Mouse (Mus musculus): ENCODE data around the gene 4933402D24Rik.

The 4933402D24Rik gene

GRCm38 (mm10) chr1:63769167-63769566, at the start of gene 4933402D24Rik:
4933402D24Rik (minus strand) TSS chr1:63769267.
- no peak for DNase-seq (ENCODE audit: low read depth, low spot score)

DNA sequence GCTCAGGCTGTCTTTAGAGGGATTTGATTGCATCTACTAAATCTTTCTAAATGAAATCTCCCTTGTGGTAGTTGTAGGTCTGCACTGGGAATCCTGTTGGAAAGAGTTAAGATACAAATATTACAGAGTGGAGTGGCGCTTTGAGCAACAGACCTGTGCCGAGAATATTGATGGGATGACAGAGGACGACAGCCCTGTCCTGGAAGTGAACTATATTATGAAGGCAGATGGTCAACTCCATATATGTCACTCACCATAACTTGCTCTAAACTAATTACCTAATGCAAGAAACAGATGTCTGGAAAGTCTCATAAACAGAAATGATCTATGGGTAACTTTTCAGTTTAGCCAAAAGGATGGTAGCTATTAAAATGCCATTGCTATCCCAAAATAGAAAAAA, 39.5 kb upstream of the 4933402D24Rik start:
- no peak for DNase-seq (ENCODE audit: low read depth, low spot score)

DNA sequence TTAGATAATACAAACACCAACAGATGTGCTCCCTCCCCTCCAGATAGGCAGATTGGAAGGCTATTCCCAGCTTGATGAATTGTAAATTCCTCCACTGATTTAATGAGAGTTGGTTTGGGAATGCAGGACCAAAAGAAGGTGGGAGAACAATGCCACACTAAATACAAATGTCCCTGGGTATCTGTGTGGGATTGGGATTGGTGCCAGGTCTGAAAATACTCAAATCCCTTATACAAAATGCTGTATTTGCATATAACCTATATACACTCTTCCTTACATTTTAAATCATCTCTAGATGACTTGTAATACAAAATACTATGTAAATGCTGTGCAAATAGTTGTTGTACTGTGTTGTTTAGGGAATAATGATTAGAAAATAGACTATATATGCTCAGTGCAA, 36.0 kb upstream of the 4933402D24Rik start:
- no peak for DNase-seq (ENCODE audit: low read depth, low spot score)

DNA sequence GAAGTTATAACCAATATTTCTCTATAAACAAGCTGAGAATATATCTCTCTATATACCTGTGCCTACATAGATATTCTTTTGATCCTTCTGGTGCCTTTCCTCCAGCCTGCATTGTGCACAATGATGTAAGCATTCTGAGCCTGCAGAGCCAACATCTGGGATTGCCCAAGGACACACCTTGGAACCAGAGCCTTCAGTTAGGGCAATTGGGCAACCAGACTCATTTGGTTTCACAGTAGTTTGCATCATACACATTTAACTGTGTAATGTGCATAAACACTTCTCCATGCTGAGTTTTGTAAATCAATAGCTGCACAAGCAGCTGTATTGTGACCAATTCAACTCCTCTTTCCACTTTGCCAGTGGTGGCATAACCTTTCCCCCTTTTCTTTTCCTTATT, 25.3 kb upstream of the 4933402D24Rik start:
- DNase-seq (ENCODE audit: low read depth, low spot score) = no peak

DNA sequence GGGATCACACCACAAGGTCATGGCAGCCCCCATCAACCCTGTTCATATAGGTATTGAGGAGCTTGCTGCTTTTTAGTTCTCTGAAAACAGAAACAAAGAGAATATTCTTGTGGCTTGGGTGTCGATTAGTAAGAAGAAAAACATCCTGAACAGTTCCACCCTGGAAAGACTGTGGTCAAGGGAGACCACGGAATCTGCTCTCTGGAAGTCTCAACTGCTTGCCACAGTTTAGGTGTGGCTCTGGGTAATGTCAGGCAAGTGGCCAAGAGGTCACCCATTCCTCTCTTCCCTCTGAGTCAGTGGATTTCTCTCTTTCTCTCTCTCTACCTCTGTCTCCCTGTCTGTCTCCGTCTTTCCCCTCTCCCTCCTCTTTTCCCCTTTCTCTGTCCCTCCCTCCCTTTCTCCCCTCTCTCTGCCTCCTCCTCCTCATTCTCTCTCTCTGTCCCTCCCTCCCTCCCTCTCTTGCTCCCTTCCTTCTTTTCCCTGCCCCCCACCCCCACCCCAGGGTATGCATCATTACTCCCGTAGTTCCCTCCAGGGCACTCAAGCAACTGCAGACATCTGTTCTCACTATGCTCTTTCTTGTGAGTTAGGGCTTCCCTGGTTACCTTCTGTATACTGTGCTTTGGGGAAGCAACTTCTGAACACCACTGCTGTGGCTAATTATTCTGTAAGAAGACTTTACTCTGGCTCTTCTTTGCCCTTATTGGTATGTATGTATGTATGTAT, 8.0 kb upstream of the 4933402D24Rik start:
- DNase-seq (ENCODE audit: low read depth, low spot score) = no peak

DNA sequence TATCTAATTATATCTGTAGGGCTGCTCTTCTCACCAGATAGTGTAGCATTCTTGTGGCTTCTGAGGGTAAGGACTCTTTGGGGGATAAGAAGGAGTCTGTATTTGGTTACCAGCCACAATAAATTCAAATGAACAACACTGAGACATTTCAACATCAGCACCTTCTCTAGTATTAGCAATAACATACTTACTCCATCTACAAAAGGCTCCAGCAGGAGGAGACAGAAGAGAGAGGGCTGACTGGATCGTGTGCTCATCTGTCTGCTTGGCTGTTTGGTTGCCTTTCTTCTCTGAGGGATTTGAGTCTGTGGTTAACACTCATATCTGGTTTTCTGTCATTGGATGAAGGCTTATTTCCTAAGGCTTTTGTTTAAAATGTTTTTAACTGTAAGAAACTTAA, 7.3 kb upstream of the 4933402D24Rik start:
- no peak for DNase-seq (ENCODE audit: low read depth, low spot score)

GRCm38 (mm10) chr1:63770309-63770708, 1.2 kb upstream of the 4933402D24Rik start:
- DNase-seq (ENCODE audit: low read depth, low spot score) = no peak

GRCm38 (mm10) chr1:63768112-63768511, 955 bp downstream of the 4933402D24Rik start:
- no peak for DNase-seq (ENCODE audit: low read depth, low spot score)

GRCm38 (mm10) chr1:63764395-63764794, 4.7 kb downstream of the 4933402D24Rik start:
- DNase-seq (ENCODE audit: low read depth, low spot score) = no peak

DNA sequence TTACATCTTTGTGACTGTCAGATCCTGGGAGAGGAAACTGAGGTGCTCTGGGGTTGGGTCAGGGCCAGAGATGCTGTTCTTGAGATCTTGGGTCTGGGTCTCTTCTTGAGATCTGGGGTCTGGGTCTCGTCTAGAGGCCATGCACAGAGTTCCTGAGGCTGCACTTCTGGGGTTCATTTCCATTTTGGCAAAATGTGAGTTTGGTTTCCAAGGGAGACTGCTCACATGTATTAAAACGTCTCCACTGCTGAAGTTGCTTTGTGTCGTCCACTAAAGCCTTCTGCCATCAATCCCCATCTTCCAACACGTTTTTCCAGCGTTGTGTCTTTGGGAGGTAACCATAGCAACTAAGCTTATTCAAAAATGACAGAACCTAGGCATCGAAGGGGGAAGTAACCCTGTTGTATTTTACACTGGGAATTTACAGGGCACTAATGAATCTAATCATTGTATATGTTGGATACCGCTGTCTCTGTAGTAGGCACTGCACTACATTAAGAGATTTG, 5.1 kb downstream of the 4933402D24Rik start:
- no peak for DNase-seq (ENCODE audit: low read depth, low spot score)

GRCm38 (mm10) chr1:63763212-63763694, 5.8 kb downstream of the 4933402D24Rik start:
- DNase-seq (ENCODE audit: low read depth, low spot score) = peak; percentile 15

GRCm38 (mm10) chr1:63756005-63756404, 13.1 kb downstream of the 4933402D24Rik start:
- no peak for DNase-seq (ENCODE audit: low read depth, low spot score)

- peak; percentile 92 for DNase-seq (ENCODE audit: low read depth, low spot score)
These were observed 38.8 kb downstream of the 4933402D24Rik start, which contains the start of the genes Mdh1b and Fastkd2 for GRCm38 (mm10) chr1:63730240-63730771. Mdh1b (minus strand) TSS chr1:63730318. Fastkd2 (plus strand) TSS chr1:63730614.

GRCm38 (mm10) chr1:63729796-63730195, 39.3 kb downstream of the 4933402D24Rik start:
- DNase-seq (ENCODE audit: low read depth, low spot score) = peak; percentile 2

DNA sequence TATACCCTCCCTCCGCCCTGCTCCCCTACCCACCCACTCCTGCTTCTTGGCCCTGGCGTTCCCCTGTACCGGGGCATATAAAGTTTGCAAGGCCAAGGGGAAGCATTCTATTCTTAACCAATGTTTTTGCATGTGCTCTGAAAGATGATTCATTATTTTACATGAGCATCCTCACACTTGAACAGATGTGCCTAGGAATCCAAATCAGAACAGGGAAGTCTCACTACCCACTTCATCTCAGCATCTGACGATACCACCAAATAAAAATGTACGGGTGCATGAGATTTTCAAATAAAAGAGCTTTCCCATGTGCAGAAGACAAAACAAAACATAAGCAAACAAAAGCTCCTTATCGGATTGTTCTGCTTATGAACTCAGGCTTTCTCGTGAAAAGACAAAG, 48.9 kb downstream of the 4933402D24Rik start:
- no peak for DNase-seq (ENCODE audit: low read depth, low spot score)

- DNase-seq (ENCODE audit: low read depth, low spot score) = no peak
These were observed 60.2 kb downstream of the 4933402D24Rik start for GRCm38 (mm10) chr1:63708876-63709275.

GRCm38 (mm10) chr1:63705733-63706132, 63.3 kb downstream of the 4933402D24Rik start:
- DNase-seq (ENCODE audit: low read depth, low spot score) = no peak
